Mouse (Mus musculus) left cerebral cortex, postnatal 10 days (tissue): ENCODE data around the gene Dchs2. TPM values are rescaled to one million over a fixed set of nuclear protein-coding genes. Genes with fewer than 3 reads are reported as not detected.

ENCODE experiments used
- DNase-seq, 2 experiments: peaks; one replicate each; pipeline ENCODE4 v3.0.0; 2021 to 2022; ENCODE audit warnings: low spot score in 2 of 2, mixed read lengths in 1 of 2; ENCODE audit errors: extremely low spot score in 1 of 2
- intact Hi-C: fragments of 180-260 bp; cut with DNase I; formaldehyde crosslinking; loops from one replicate; pipeline ENCODE4 v1.15.1; 2025
- total RNA-seq, 2 experiments: library from RNA; stranded (reverse); gene quantifications; 2 replicates each; pipeline ENCODE4 v1.2.3; 2021

Gene Dchs2
- total RNA-seq, 2 experiments from 2014 or later = 4.2 to 5.1 TPM

DNA sequence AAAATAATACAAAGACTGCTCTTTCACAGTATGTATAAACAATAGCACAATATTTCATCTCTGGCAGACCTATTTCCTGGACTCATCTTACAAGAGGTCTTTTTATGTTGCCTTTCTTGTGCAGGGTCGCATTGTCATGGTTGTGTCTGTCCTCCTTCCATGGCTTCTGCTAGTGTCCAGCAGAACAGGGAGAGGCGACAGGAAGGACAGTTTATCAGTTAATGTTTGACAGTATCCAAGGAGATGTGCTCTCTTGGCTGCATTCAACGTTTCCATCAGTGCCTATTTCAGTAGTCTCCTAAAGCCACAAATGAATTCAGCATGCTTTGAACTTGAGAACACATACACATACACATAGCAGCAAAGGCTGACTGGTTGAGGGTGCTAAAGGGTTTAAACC lies 17.9 kb downstream of the Dchs2 start:
- intact Hi-C loops = no loop called here
- no peak for DNase-seq

GRCm38 (mm10) chr3:83147273-83148054 lies 19.7 kb downstream of the Dchs2 start:
- intact Hi-C loops = no loop called here
- DNase-seq = no peak

DNA sequence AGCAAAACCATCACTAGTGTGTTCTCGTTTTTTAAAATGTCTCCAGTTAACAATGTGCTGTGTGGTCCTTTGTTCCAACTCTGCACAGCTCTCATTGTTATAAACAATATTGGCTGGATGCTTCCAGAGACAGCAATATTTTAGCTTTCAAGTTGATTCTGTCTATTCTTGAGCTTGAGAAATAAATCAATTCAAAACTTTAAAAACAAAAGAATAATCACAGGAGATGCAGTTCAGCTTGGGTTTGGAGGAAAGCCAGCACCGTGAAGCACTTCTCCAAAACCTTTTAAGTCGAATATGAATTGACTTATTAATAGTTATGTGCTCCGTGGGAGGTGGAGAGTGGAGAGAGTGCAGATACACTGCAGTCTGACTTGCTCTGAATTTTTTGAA lies 20.3 kb downstream of the Dchs2 start:
- intact Hi-C loops = no loop called here
- no peak for DNase-seq

DNA sequence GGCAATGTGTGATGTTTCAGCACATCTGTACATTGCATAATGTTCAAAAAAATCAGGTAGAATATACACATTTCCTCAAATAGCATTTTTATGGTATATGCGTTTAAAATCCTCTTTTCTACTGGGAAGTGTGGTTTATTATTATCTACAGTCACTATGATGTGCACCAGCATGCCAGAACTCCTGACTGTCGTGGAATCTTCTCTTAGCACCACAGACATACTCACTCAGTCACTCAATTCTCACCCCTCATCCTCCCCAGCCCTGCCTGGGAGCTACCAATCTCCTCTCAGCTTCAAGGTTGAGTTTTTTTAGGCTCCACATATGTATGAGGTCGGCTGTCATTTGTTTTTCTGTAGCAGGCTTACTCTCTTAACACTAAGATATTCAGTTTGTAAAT lies 20.8 kb downstream of the Dchs2 start:
- intact Hi-C loops = no loop called here

DNA sequence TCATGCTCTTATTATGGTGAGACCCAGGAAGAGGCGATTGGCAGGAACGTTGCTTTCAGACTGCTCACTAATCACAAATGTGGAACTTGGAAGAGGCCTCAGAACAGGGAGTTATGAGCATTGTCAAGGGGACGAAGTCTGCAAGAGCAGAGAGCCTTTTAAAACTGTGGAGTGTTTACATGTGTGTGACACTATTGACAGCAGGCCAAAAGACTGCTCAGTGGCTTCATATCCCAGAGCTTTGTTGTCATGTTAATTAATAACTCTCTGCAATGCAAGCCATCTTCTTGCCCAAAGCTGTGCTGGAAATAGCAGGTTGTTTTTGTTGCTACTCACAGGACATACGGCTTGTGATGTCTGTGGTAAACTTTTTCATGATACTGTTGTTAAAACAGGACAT lies 27.9 kb downstream of the Dchs2 start:
- no peak for DNase-seq
- intact Hi-C loops = no loop called here

More for the DNA sequence above, 20.8 kb downstream of the Dchs2 start:
- DNase-seq = no peak

- intact Hi-C loops = no loop called here
- DNase-seq = no peak
Observed at GRCm38 (mm10) chr3:83156165-83156564, 28.4 kb downstream of the Dchs2 start.

GRCm38 (mm10) chr3:83161542-83162231 lies 33.9 kb downstream of the Dchs2 start:
- no peak for DNase-seq
- intact Hi-C loops = no loop called here

- intact Hi-C loops = no loop called here
- DNase-seq = no peak
Observed at GRCm38 (mm10) chr3:83163676-83164075, 35.9 kb downstream of the Dchs2 start.

- no peak for DNase-seq
- intact Hi-C loops = no loop called here
Observed at GRCm38 (mm10) chr3:83185527-83185926, 57.8 kb downstream of the Dchs2 start.

- DNase-seq = no peak
- intact Hi-C loops = no loop called here
Observed at GRCm38 (mm10) chr3:83191271-83191670, 63.5 kb downstream of the Dchs2 start.

- DNase-seq = no peak
- intact Hi-C loops = no loop called here
Observed at GRCm38 (mm10) chr3:83192401-83192800, 64.7 kb downstream of the Dchs2 start.

GRCm38 (mm10) chr3:83194911-83195310 lies 67.2 kb downstream of the Dchs2 start:
- intact Hi-C loops = no loop called here
- no peak for DNase-seq

GRCm38 (mm10) chr3:83201286-83201980 lies 73.7 kb downstream of the Dchs2 start:
- intact Hi-C loops = no loop called here
- DNase-seq = no peak

GRCm38 (mm10) chr3:83205073-83205668 lies 77.4 kb downstream of the Dchs2 start:
- intact Hi-C loops = no loop called here

DNA sequence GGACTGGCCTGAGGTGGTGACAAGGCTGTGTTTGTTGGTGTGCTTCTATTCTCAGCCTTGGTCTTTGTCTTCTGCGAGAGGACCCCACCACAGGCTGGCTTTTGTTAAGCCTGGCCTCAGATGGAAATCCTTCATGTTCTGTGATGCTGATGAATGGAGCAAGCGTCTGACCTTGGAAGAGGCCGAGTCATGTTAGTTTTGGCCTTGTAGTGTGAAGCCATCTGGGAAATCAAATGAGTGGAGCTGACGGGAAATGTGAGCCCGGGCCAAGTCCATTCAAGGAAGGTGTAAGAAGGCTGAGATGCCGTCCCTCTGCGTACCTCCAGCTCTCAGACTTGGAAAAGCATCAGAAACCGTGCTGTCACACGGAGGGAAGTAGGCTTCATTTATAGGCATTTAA lies 81.9 kb downstream of the Dchs2 start:
- intact Hi-C loops = no loop called here
- no peak for DNase-seq

More at GRCm38 (mm10) chr3:83205073-83205668, 77.4 kb downstream of the Dchs2 start:
- no peak for DNase-seq

DNA sequence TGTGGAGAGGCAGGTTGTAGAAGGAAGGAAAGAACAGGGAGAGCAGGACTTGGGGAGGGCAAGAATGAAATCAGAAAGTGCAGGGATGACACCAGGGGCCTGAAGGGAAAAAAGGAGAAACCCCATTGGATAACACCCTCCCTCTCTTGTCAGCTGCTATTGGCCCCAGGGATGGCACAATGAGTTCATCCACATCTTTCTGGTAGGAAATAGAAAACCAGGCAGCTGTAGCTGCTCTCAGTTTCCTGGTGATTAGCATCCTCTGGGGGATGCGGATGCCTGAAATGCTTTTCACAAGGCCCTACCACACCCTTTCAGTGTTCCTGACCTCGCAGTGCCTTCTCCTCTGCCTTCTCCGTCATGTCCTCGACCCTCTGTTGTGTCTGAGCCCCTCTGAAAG lies 82.5 kb downstream of the Dchs2 start:
- no peak for DNase-seq
- intact Hi-C loops = no loop called here

GRCm38 (mm10) chr3:83211939-83212338 lies 84.2 kb downstream of the Dchs2 start:
- intact Hi-C loops = no loop called here
- DNase-seq = no peak

- peak in 1 of 2 experiments; percentile 17 for DNase-seq
- intact Hi-C loops = no loop called here
Observed at GRCm38 (mm10) chr3:83212578-83212977, 84.8 kb downstream of the Dchs2 start.

- intact Hi-C loops = no loop called here
- DNase-seq = no peak
Observed at GRCm38 (mm10) chr3:83218059-83218458, 90.3 kb downstream of the Dchs2 start.
